Mouse (Mus musculus): ENCODE data around the gene Nthl1. TPM values are rescaled to one million over a fixed set of nuclear protein-coding genes. Genes with fewer than 3 reads are reported as not detected.

The Nthl1 gene
- polyA plus RNA-seq, 1 experiment from 2014 or later = 10.0 TPM

DNA sequence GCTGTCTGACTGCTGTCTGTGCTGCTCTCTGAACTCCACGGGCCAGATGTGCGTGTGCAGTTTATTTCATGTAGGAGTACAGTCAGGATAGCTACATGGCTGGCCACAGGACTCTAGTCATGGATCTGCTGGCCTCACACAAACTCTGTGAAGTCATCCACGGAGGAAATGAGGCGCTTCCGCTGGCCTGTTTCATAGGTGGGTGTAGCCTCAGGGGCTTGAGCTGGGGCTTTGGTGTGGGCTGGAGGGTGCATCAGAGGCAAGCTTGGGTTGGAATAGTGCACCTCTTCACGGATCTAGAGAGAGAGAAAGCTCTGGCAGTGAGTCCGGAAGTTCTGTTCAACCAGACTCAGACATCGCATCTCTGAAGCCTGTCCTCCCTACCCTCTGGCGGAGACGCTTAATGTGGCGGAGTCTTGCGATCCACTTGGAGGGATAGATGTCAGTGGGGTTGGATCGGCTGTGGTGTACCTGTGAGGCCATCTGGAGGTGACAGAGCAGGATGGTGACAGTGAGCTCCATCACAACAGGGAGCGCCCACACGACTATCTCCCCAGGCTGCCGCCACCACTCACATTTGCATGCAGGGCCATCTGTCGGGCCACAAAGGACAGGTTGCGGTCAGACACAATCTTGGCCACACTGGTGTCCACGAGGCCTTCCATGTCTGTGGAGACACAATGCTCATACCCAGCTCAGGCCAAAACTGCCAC lies 35.9 kb upstream of the Nthl1 start:
- peaks cover 99% of the 10 kb centered on the region for H3K36me3 ChIP-seq
- no peak overlapping the region for H3K4me2 ChIP-seq (replicated peaks)
- no peaks in the 10 kb centered on the region for H3K4me1 ChIP-seq (replicated peaks)
- H3K9me3 ChIP-seq = no peaks in the 10 kb centered on the region
- 93% methylated on average over 19 of the region's 19 CpGs for WGBS
- H3K9ac ChIP-seq (replicated peaks) = no peak overlapping the region
- no peak for ATAC-seq
- no peak overlapping the region for H3K4me3 ChIP-seq (replicated peaks)
- no peaks in the 10 kb centered on the region for H3K27me3 ChIP-seq
- no peak overlapping the region for H3K27ac ChIP-seq

DNA sequence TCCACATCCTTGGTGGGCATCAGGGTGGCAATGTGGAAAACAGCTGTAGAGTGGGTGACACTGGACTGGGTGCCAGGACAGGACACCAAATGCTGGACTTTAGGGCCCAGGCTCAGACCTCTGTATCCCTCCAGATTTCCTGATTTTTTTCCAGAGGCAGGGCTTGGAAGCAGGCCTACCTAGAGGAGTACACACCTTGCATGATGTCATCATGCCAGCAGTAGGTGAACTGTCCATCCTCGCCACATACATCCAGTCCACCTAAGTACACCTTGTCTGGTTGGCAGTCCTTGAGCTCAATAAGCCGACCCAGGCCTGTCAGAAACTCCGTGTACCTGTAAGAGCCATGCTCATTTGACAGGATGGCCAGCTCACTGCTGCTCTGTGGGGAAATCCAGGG lies 34.5 kb upstream of the Nthl1 start:
- H3K4me1 ChIP-seq (replicated peaks) = no peaks in the 10 kb centered on the region
- no peak overlapping the region for H3K27ac ChIP-seq
- no peak overlapping the region for H3K4me3 ChIP-seq (replicated peaks)
- 91% methylated on average over 3 of the region's 3 CpGs for WGBS
- no peaks in the 10 kb centered on the region for H3K27me3 ChIP-seq
- ATAC-seq = no peak
- peaks cover 100% of the 10 kb centered on the region for H3K36me3 ChIP-seq
- no peak overlapping the region for H3K4me2 ChIP-seq (replicated peaks)
- H3K9me3 ChIP-seq = no peaks in the 10 kb centered on the region
- H3K9ac ChIP-seq (replicated peaks) = no peak overlapping the region

DNA sequence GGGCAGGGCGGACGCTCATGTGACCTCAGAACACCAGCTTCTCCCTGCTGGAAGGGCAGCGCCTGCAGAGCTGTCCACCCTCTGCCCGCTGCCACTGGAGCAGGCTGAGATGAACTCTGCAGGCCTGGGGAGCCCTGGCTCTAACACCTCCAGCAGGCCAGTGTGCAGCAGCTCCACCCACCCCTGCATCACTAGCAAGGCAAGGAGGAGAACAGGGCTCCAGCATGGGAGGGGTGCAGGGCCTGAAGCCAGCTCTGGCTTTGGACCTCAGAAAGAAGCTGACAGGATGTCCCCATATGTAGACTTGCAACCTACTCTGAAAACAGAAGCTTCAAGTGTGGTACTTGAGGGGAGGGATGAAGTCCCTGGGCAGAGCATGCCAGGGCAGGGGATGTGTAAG lies 32.0 kb upstream of the Nthl1 start:
- no peak overlapping the region for H3K4me3 ChIP-seq (replicated peaks)
- ATAC-seq = no peak
- H3K27ac ChIP-seq = no peak overlapping the region
- H3K27me3 ChIP-seq = no peaks in the 10 kb centered on the region
- WGBS = 91% methylated on average over 4 of the region's 4 CpGs
- H3K4me2 ChIP-seq (replicated peaks) = no peak overlapping the region
- no peaks in the 10 kb centered on the region for H3K9me3 ChIP-seq
- H3K9ac ChIP-seq (replicated peaks) = no peak overlapping the region
- peaks cover 98% of the 10 kb centered on the region for H3K36me3 ChIP-seq
- no peaks in the 10 kb centered on the region for H3K4me1 ChIP-seq (replicated peaks)

DNA sequence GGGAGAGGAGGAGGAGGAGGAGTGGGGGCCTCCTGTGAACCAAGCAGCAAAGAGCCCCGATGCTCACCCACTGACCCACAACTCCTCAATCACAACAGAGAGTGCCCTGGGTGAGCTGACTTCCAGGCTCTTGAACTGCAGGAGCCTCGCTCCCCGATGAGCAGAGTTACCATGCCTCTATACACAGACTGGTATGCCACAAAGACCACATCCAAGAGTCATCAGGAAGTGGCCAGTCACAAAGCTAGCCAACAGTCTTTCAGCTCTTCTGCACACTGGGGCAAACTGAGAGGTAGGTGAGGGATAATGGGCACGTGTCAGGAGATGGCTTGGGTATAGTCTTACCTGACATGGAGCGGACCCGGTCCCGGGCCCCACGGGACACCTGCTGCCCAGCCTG lies 28.5 kb upstream of the Nthl1 start:
- Histone ChIP-seq H3K9me3 (no peaks in the 10 kb centered on the region), H3K27ac (no peak overlapping the region), H3K4me2 (replicated peaks) (no peak overlapping the region), H3K4me1 (replicated peaks) (no peaks in the 10 kb centered on the region), H3K36me3 (peaks cover 98% of the 10 kb centered on the region), H3K4me3 (replicated peaks) (no peak overlapping the region), H3K27me3 (no peaks in the 10 kb centered on the region), H3K9ac (replicated peaks) (no peak overlapping the region)
- ATAC-seq = no peak
- WGBS = 93% methylated on average over 8 of the region's 8 CpGs

DNA sequence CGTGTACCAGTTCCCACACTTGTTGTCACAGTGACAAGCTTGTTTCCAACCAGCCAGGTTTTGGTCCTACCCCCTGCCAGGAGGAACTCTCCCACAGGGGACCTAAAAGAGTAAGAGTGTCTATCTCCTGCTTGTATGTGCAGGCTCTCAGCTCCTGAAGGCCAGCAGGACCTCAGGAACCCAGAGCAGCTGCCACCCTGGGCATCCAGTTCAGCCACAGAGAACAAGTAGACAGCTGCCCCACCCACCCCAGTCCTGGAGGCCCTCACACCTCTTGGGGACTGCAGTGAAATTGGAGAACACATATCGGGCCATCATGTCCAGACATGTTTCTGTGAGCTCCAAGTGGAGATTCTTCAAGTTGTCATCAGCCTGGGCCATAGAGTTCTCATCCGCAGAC lies 27.9 kb upstream of the Nthl1 start:
- Histone ChIP-seq H3K9me3 (no peaks in the 10 kb centered on the region), H3K27me3 (no peaks in the 10 kb centered on the region), H3K4me3 (replicated peaks) (no peak overlapping the region), H3K36me3 (peaks cover 96% of the 10 kb centered on the region), H3K4me2 (replicated peaks) (no peak overlapping the region), H3K27ac (no peak overlapping the region), H3K9ac (replicated peaks) (no peak overlapping the region), H3K4me1 (replicated peaks) (no peaks in the 10 kb centered on the region)
- 99% methylated on average over 3 of the region's 3 CpGs for WGBS
- no peak for ATAC-seq

DNA sequence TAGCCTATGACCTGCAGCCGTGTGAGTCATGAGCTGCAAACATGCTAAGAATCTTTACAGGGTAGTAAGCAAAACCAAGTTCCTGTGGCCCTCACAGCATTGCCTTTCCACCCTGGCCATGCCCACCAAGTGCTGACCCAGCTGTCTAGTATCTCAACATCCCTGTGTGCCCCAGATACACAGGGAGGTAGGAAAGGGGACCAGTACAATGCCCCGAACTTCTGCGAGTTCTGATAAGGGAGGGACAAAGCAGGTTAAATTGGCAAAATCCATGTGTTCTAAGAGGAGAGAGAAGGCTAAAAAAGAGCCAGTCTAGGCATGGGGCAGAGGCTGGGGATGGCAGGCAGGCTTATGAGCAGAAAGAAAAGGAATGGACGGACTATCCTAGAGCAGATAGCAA lies 24.1 kb upstream of the Nthl1 start:
- WGBS = 96% methylated on average over 4 of the region's 4 CpGs
- H3K27me3 ChIP-seq = no peaks in the 10 kb centered on the region
- no peak for ATAC-seq
- H3K9ac ChIP-seq (replicated peaks) = no peak overlapping the region
- no peak overlapping the region for H3K4me3 ChIP-seq (replicated peaks)
- no peaks in the 10 kb centered on the region for H3K4me1 ChIP-seq (replicated peaks)
- H3K27ac ChIP-seq = no peak overlapping the region
- peaks cover 76% of the 10 kb centered on the region for H3K36me3 ChIP-seq
- H3K9me3 ChIP-seq = no peaks in the 10 kb centered on the region
- no peak overlapping the region for H3K4me2 ChIP-seq (replicated peaks)

DNA sequence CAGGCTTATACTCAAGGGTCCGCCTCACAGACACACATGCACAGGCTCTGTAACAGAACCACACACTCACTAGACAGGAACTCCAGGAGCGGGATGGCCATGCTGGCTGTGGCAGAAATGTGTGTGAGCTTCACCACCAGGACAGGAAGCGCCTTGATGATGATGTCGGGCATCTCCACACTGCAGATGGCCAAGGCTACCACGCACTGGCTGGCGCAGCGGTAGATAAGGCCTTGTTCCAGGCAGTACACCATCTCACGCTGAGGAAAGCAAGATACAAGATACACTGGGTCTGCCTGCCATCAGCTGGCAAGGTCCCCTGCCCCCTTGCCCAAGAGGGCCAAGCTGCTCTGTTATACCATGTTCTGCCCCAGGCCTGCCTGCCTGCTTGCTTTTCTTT lies 23.6 kb upstream of the Nthl1 start:
- Histone ChIP-seq H3K27ac (no peak overlapping the region), H3K4me2 (replicated peaks) (no peak overlapping the region), H3K9ac (replicated peaks) (no peak overlapping the region), H3K36me3 (peaks cover 78% of the 10 kb centered on the region), H3K27me3 (no peaks in the 10 kb centered on the region), H3K4me3 (replicated peaks) (no peak overlapping the region), H3K4me1 (replicated peaks) (no peaks in the 10 kb centered on the region), H3K9me3 (no peaks in the 10 kb centered on the region)
- 97% methylated on average over 8 of the region's 8 CpGs for WGBS
- ATAC-seq = no peak

DNA sequence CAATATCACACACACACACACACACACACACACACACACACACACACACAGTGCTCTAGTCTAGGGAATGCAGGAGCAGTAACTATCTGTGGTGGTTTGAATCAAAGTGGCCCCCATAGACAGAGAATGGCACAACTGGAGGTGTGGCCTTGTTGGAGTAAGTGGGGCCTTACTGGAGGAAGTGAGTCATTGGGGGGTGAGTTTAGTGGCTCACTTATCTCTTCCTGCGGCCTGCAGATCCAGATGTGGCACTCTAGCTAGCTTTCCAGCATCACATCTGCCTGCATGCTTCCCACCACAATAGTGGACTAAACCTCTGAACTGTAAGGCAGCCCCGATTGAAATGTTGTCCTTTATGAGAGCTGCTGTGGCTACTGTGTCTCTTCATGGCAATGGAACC lies 21.8 kb upstream of the Nthl1 start:
- Histone ChIP-seq H3K9me3 (no peaks in the 10 kb centered on the region), H3K4me1 (replicated peaks) (no peaks in the 10 kb centered on the region), H3K4me3 (replicated peaks) (no peak overlapping the region), H3K27ac (no peak overlapping the region), H3K27me3 (no peaks in the 10 kb centered on the region), H3K4me2 (replicated peaks) (no peak overlapping the region), H3K9ac (replicated peaks) (no peak overlapping the region), H3K36me3 (peaks cover 78% of the 10 kb centered on the region)
- 92% methylated on average over 2 of the region's 2 CpGs for WGBS
- no peak for ATAC-seq

DNA sequence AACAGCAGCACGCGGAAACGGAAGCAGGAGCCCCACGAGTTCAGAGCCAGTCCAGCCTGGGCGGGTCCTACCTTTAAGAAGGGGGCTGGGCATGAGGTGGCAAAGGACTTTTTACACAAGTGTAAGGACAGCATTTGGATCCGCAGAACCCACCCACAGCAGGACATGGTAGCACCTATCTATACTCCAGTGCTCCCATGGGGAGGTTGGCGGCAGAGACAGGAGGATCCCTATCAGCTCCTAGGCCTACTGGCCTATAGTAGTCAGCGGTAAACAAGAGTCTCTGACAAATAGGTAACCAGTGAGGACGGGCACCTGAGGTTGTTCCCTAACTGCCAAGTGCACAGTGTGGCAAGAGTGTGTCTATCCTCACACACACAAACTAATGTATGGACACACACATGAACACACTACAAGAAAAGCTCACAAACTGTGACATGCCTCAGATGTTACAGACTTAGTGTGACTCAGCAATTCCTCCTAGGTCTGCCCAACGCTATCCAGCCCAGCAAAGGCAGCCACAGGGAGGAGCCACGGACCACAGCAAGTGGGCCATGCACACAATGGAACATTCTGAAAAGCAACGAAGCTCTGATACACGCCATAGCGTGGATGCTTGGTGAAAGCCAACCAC lies 14.8 kb upstream of the Nthl1 start:
- no peaks in the 10 kb centered on the region for H3K27me3 ChIP-seq
- no peaks in the 10 kb centered on the region for H3K9me3 ChIP-seq
- H3K9ac ChIP-seq (replicated peaks) = no peak overlapping the region
- ATAC-seq = no peak
- H3K36me3 ChIP-seq = peaks cover 95% of the 10 kb centered on the region
- H3K4me3 ChIP-seq (replicated peaks) = no peak overlapping the region
- H3K27ac ChIP-seq = no peak overlapping the region
- 86% methylated on average over 14 of the region's 14 CpGs for WGBS
- H3K4me2 ChIP-seq (replicated peaks) = no peak overlapping the region
- no peaks in the 10 kb centered on the region for H3K4me1 ChIP-seq (replicated peaks)

DNA sequence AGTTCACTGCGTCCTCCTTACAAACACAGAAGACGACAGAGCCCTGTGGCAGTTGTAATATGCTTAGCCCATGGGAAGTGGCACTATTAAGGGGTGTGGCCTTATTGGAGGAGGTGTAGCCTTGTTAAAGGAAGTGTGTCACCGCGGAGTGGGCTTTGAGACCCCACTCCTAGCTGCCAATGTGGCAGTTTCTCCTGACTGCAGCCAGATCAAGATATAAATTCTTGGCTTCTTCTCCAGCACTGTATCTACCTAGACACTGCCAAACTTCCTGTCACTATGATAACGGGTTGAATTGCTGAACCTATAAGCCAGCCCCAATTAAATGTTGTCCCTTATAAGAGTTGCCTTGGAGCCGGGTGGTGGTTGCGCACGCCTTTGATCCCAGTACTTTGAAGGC lies 7.0 kb upstream of the Nthl1 start:
- no peak overlapping the region for H3K9ac ChIP-seq (replicated peaks)
- H3K27me3 ChIP-seq = no peaks in the 10 kb centered on the region
- H3K27ac ChIP-seq = no peak overlapping the region
- H3K4me3 ChIP-seq (replicated peaks) = no peak overlapping the region
- no peak for ATAC-seq
- peaks cover 100% of the 10 kb centered on the region for H3K36me3 ChIP-seq
- WGBS = 93% methylated on average over 8 of the region's 8 CpGs
- H3K4me1 ChIP-seq (replicated peaks) = no peaks in the 10 kb centered on the region
- no peaks in the 10 kb centered on the region for H3K9me3 ChIP-seq
- no peak overlapping the region for H3K4me2 ChIP-seq (replicated peaks)

DNA sequence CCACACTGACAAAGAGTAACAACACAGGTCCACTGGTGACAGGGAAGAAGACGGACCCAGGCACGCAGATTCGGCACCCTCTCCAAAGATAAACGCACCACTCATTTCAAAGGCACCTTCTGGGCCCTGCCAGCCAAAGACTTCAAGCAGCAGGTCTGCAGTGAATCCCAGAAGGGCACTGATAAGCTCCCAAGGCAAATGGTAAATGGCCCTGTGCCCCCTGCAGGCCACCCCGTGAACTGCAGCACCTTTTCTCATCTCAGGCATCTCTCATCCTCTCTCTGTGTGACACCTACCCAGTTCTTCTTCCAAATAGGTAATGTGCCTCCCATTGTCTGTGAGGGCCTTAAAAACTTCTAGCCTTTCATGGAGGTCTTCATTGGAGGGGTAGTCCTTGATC lies 3.8 kb upstream of the Nthl1 start:
- Histone ChIP-seq H3K9me3 (no peaks in the 10 kb centered on the region), H3K4me2 (replicated peaks) (no peak overlapping the region), H3K4me3 (replicated peaks) (no peak overlapping the region), H3K27me3 (no peaks in the 10 kb centered on the region), H3K36me3 (peaks cover 74% of the 10 kb centered on the region), H3K4me1 (replicated peaks) (peaks cover 17% of the 10 kb centered on the region), H3K9ac (replicated peaks) (no peak overlapping the region), H3K27ac (no peak overlapping the region)
- 54% methylated on average over 5 of the region's 5 CpGs for WGBS
- no peak for ATAC-seq

DNA sequence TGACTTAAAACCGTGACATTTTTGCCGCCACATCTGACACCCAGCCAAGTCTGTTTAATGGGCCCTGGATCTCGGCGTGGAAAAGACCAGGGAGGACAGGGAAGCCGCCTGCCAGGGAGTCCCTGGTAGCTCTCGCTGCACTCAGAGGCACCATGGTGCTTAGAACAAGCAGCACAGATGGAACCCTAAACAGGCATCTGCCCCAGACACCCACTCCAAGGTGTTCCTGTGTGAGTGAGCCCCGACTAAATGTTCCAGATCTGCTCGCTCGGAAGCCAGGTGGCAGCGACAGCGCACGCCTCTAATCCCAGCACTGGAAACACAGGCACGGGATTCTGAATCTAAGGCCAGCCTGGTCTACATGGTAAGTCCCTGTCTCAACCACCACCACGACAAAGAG lies 2.4 kb upstream of the Nthl1 start:
- Histone ChIP-seq H3K4me1 (replicated peaks) (peaks cover 17% of the 10 kb centered on the region), H3K36me3 (peaks cover 60% of the 10 kb centered on the region), H3K27me3 (no peaks in the 10 kb centered on the region), H3K9ac (replicated peaks) (no peak overlapping the region), H3K4me3 (replicated peaks) (no peak overlapping the region), H3K27ac (no peak overlapping the region), H3K9me3 (no peaks in the 10 kb centered on the region), H3K4me2 (replicated peaks) (no peak overlapping the region)
- 86% methylated on average over 14 of the region's 14 CpGs for WGBS
- no peak for ATAC-seq
